Mouse (Mus musculus) CH12.LX (cell line): ENCODE data around the gene Actn4. TPM values are rescaled to one million over a fixed set of nuclear protein-coding genes. Genes with fewer than 3 reads are reported as not detected.
A peak's percentile ranks its signal among the peaks of the same experiment; 100 is the strongest.

Experiments
- DNase-seq: peaks from one replicate; pipeline ENCODE4 v3.0.0-alpha.2; 2013; ENCODE audit errors: extremely low read depth
- H3K27ac ChIP-seq: 2 replicates; pipeline ENCODE4 v1.5.1; 2012; ENCODE audit warnings: low read depth, mild to moderate bottlenecking, control low read depth, moderate library complexity; ENCODE audit not compliant: insufficient read depth
- H3K27me3 ChIP-seq: replicated peaks from 2 replicates; pipeline ENCODE3; 2012; ENCODE audit warnings: inconsistent platforms
- H3K36me3 ChIP-seq, 2 experiments: replicated peaks in 1 of 2; 2 replicates each; pipeline versions ENCODE3 to v1.6.1; 2012; ENCODE audit warnings: inconsistent platforms in 1 of 2, low read length in 1 of 2, mild to moderate bottlenecking in 1 of 2, mixed read lengths in 1 of 2, moderate library complexity in 1 of 2; ENCODE audit not compliant: control insufficient read depth in 1 of 2, insufficient read depth in 1 of 2
- H3K4me1 ChIP-seq, 2 experiments: 2 replicates each; pipeline ENCODE4 v1.6.1; 2012; ENCODE audit warnings: inconsistent platforms in 1 of 2, moderate library complexity in 1 of 2; ENCODE audit not compliant: insufficient read depth in 2 of 2, control insufficient read depth in 1 of 2
- H3K4me2 ChIP-seq: 2 replicates; pipeline ENCODE4 v1.6.1; 2012; ENCODE audit warnings: low read depth, mild to moderate bottlenecking, control low read depth; ENCODE audit not compliant: poor library complexity, insufficient read depth, severe bottlenecking
- H3K4me3 ChIP-seq, 3 experiments: fragments of 150-350 bp in 1 of 3; sonication (generic) in 1 of 3; replicated peaks in 1 of 3; 2 replicates each; pipeline versions ENCODE3 to v1.5.1; 2011 to 2012; ENCODE audit warnings: low read depth in 2 of 3, low read length in 2 of 3, mild to moderate bottlenecking in 2 of 3, moderate library complexity in 2 of 3, control low read depth in 1 of 3, improper control_type of control experiment in 1 of 3, inconsistent platforms in 1 of 3, mixed read lengths in 1 of 3; ENCODE audit not compliant: poor library complexity in 1 of 3
- H3K79me2 ChIP-seq: replicated peaks from 2 replicates; pipeline ENCODE4 v1.6.1; 2012; ENCODE audit warnings: mild to moderate bottlenecking, moderate library complexity; ENCODE audit not compliant: control insufficient read depth, poor library complexity, insufficient read depth, severe bottlenecking; ENCODE audit errors: extremely low read depth
- H3K9ac ChIP-seq: 2 replicates; pipeline ENCODE4 v1.6.1; 2012; ENCODE audit warnings: low read depth, mild to moderate bottlenecking, control low read depth, moderate library complexity; ENCODE audit not compliant: insufficient read depth
- H3K9me3 ChIP-seq: replicated peaks from 2 replicates; pipeline ENCODE3; 2012; ENCODE audit warnings: low read length, inconsistent platforms, mixed read lengths
- BHLHE40 ChIP-seq: IDR thresholded peaks from 2 replicates; pipeline ENCODE4 v1.6.1; 2011; ENCODE audit warnings: mild to moderate bottlenecking, low read depth, low read length, improper control_type of control experiment
- CHD1 ChIP-seq: IDR thresholded peaks from 2 replicates; pipeline ENCODE4 v1.6.1; 2012; ENCODE audit warnings: low read depth, low read length, improper control_type of control experiment, inconsistent platforms
- CHD2 ChIP-seq: IDR thresholded peaks from 2 replicates; pipeline ENCODE4 v1.6.1; 2011; ENCODE audit warnings: low read length, improper control_type of control experiment
- CTCF ChIP-seq, 2 experiments: IDR thresholded peaks in 1 of 2; conservative IDR thresholded peaks in 1 of 2; 2 replicates each; pipeline ENCODE4 v1.5.1; 2011 to 2012; ENCODE audit warnings: low read depth in 2 of 2, low read length in 2 of 2, improper control_type of control experiment in 1 of 2, inconsistent platforms in 1 of 2, mild to moderate bottlenecking in 1 of 2, moderate library complexity in 1 of 2
- E2F4 ChIP-seq: IDR thresholded peaks from 2 replicates; pipeline ENCODE4 v1.6.1; 2011; ENCODE audit warnings: low read depth, low read length, improper control_type of control experiment; ENCODE audit not compliant: insufficient replicate concordance
- ELF1 ChIP-seq: IDR thresholded peaks from 2 replicates; pipeline ENCODE4 v1.6.1; 2014; ENCODE audit warnings: low read depth, mild to moderate bottlenecking, inconsistent platforms, low read length, improper control_type of control experiment
- ETS1 ChIP-seq: conservative IDR thresholded peaks from 2 replicates; pipeline ENCODE4 v1.6.1; 2012; ENCODE audit warnings: low read depth, mild to moderate bottlenecking, inconsistent platforms, low read length, improper control_type of control experiment, moderate library complexity
- HCFC1 ChIP-seq: IDR thresholded peaks from 2 replicates; pipeline ENCODE4 v1.6.1; 2012; ENCODE audit warnings: low read depth, mild to moderate bottlenecking, inconsistent platforms, low read length, improper control_type of control experiment
- KAT2A ChIP-seq: IDR thresholded peaks from 2 replicates; pipeline ENCODE4 v1.6.1; 2012; ENCODE audit warnings: low read length, improper control_type of control experiment, inconsistent platforms; ENCODE audit not compliant: insufficient replicate concordance
- MAFK ChIP-seq: IDR thresholded peaks from 2 replicates; pipeline ENCODE4 v1.6.1; 2011; ENCODE audit warnings: low read length, improper control_type of control experiment; ENCODE audit not compliant: insufficient replicate concordance
- MAX ChIP-seq: IDR thresholded peaks from 2 replicates; pipeline ENCODE4 v1.6.1; 2011; ENCODE audit warnings: low read length, improper control_type of control experiment
- MAZ ChIP-seq: IDR thresholded peaks from 2 replicates; pipeline ENCODE4 v1.6.1; 2012; ENCODE audit warnings: low read depth, mild to moderate bottlenecking, inconsistent platforms, low read length, improper control_type of control experiment, moderate library complexity
- MEF2A ChIP-seq: IDR thresholded peaks from 2 replicates; pipeline ENCODE4 v1.6.1; 2014; ENCODE audit warnings: low read depth, mild to moderate bottlenecking, inconsistent platforms, low read length, improper control_type of control experiment, borderline replicate concordance
- MXI1 ChIP-seq: IDR thresholded peaks from 2 replicates; pipeline ENCODE4 v1.6.1; 2011; ENCODE audit warnings: mild to moderate bottlenecking, low read depth, low read length, improper control_type of control experiment
- MYC ChIP-seq: IDR thresholded peaks from 2 replicates; pipeline ENCODE4 v1.6.1; 2011; ENCODE audit warnings: low read depth, mild to moderate bottlenecking, improper control_type of control experiment, low read length
- NELFE ChIP-seq: IDR thresholded peaks from 2 replicates; pipeline ENCODE4 v1.6.1; 2011; ENCODE audit warnings: low read depth, low read length, improper control_type of control experiment
- PAX5 ChIP-seq: IDR thresholded peaks from 2 replicates; pipeline ENCODE4 v1.6.1; 2012; ENCODE audit warnings: low read length, inconsistent platforms, mixed read lengths
- POLR2A ChIP-seq: IDR thresholded peaks from 2 replicates; pipeline ENCODE4 v1.6.1; 2011; ENCODE audit warnings: low read depth, mild to moderate bottlenecking, improper control_type of control experiment, low read length
- POLR2AphosphoS2 ChIP-seq: IDR thresholded peaks from 2 replicates; pipeline ENCODE4 v1.6.1; 2011; ENCODE audit warnings: low read depth, low read length, improper control_type of control experiment
- RAD21 ChIP-seq: IDR thresholded peaks from 2 replicates; pipeline ENCODE4 v1.6.1; 2011; ENCODE audit warnings: low read depth, mild to moderate bottlenecking, low read length, improper control_type of control experiment, moderate library complexity
- RCOR1 ChIP-seq: conservative IDR thresholded peaks from 2 replicates; pipeline ENCODE4 v1.6.1; 2012; ENCODE audit warnings: low read depth, mild to moderate bottlenecking, inconsistent platforms, low read length, improper control_type of control experiment
- SIN3A ChIP-seq: IDR thresholded peaks from 2 replicates; pipeline ENCODE4 v1.6.1; 2012; ENCODE audit warnings: low read length, improper control_type of control experiment, inconsistent platforms
- SMC3 ChIP-seq: IDR thresholded peaks from 2 replicates; pipeline ENCODE4 v1.6.1; 2011; ENCODE audit warnings: low read depth, low read length, improper control_type of control experiment
- TCF12 ChIP-seq: IDR thresholded peaks from 2 replicates; pipeline ENCODE4 v1.6.1; 2014; ENCODE audit warnings: low read depth, mild to moderate bottlenecking, inconsistent platforms, low read length, improper control_type of control experiment
- UBTF ChIP-seq: IDR thresholded peaks from 2 replicates; pipeline ENCODE4 v1.6.1; 2012; ENCODE audit warnings: low read depth, mild to moderate bottlenecking, inconsistent platforms, low read length, improper control_type of control experiment, moderate library complexity
- USF2 ChIP-seq: conservative IDR thresholded peaks from 2 replicates; pipeline ENCODE4 v1.6.1; 2011; ENCODE audit warnings: low read depth, low read length, improper control_type of control experiment
- ZC3H11A ChIP-seq: IDR thresholded peaks from 2 replicates; pipeline ENCODE4 v1.6.1; 2012; ENCODE audit warnings: low read depth, mild to moderate bottlenecking, inconsistent platforms, low read length, improper control_type of control experiment
- ZMIZ1 ChIP-seq: IDR thresholded peaks from 2 replicates; pipeline ENCODE4 v1.6.1; 2012; ENCODE audit warnings: low read depth, mild to moderate bottlenecking, inconsistent platforms, low read length, improper control_type of control experiment
- ZNF384 ChIP-seq: IDR thresholded peaks from 2 replicates; pipeline ENCODE4 v1.6.1; 2012; ENCODE audit warnings: low read depth, low read length, improper control_type of control experiment, inconsistent platforms
- dilution Hi-C: fragments of 300-500 bp; cut with MboI; formaldehyde crosslinking; loops from 2 replicates; pipeline ENCODE4 v1.14.3; 2020; ENCODE audit warnings: low sequenced_read_pairs; ENCODE audit not compliant: extremely low pct_unique_long_range_greater_than_20kb, extremely low pct_ligation_motif_present
- in situ Hi-C: fragments of 300-500 bp; cut with MboI; formaldehyde crosslinking; loops from 3 replicates; pipeline ENCODE4 v1.14.3; 2019; ENCODE audit warnings: low sequenced_read_pairs, low pct_ligation_motif_present, low pct_unique_long_range_greater_than_20kb, mixed read lengths
- polyA plus RNA-seq: library from polyadenylated mRNA; unstranded; fragments of >175 nt; gene quantifications from 2 replicates; pipeline ENCODE4 v1.2.1, GENCODE M21; 2012; ENCODE audit warnings: low read depth; ENCODE audit not compliant: insufficient read length
- total RNA-seq, 2 experiments: library from RNA; depleted of rRNA; stranded (reverse); fragments of 300-350 nt in 1 of 2; fragments of >200 nt in 1 of 2; gene quantifications; 2 replicates each; pipeline ENCODE4 v1.2.3; 2012 to 2014

Gene Actn4
- total and polyA plus RNA-seq, 3 experiments, result 56.9 to 145 (median 63.4) TPM

DNA sequence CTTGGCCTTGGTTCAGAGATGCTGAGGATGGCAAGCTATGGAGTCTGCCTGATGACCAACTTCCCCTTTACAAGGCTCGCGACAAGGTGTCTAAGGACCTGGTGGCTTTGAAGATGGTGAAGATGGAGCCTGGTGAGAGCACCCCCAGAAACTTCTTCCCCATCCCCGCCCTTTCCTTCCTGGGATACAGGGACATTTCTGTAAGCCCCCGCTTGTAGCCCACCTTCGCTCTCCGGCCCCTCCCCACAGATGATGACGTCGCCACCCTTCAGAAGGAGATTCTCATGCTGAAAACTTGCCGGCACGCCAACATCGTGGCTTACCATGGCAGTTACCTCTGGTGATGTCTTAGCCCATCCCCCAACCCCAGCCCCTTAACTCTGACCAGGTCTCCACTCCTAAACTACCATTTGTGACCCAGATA, 21.0 kb upstream of the Actn4 start:
- no peaks in the 10 kb centered on the region for H3K9me3 ChIP-seq
- peaks cover 44 to 55% of the 10 kb centered on the region in 2 experiments for H3K36me3 ChIP-seq
- H3K27ac ChIP-seq, result peak overlapping the region; percentile 98
- H3K4me2 ChIP-seq, result peak overlapping the region; percentile 70
- peaks cover 61% of the 10 kb centered on the region for H3K79me2 ChIP-seq
- in situ Hi-C loops, result no loop called here
- peak; percentile 67 for DNase-seq
- peak overlapping the region; percentile 94 for H3K9ac ChIP-seq
- H3K27me3 ChIP-seq, result no peaks in the 10 kb centered on the region
- dilution Hi-C loops, result no loop called here
- peaks cover 21 to 44% of the 10 kb centered on the region in 2 experiments for H3K4me1 ChIP-seq
- TF ChIP-seq BHLHE40 (peak; percentile 56; the same call in 1 of the 2 replicates), POLR2AphosphoS2 (no peak), NELFE (no peak), MXI1 (peak; percentile 91), TCF12 (peak; percentile 54; the same call in 1 of the 2 replicates), CHD2 (peak; percentile 75), MYC (peak; percentile 77; the same call in 1 of the 2 replicates)
- peak overlapping the region; percentile 84 to 99 (median 97) for H3K4me3 ChIP-seq

GRCm38 (mm10) chr7:28982274-28983013, 20.3 kb upstream of the Actn4 start:
- Histone ChIP-seq H3K36me3 (peaks cover 44 to 55% of the 10 kb centered on the region in 2 experiments), H3K9ac (peak overlapping the region; percentile 94), H3K4me1 (peaks cover 21 to 43% of the 10 kb centered on the region in 2 experiments), H3K4me3 (peak overlapping the region; percentile 84 to 99 (median 97)), H3K79me2 (peaks cover 61% of the 10 kb centered on the region), H3K4me2 (peak overlapping the region; percentile 33), H3K27ac (peak overlapping the region; percentile 98), H3K9me3 (no peaks in the 10 kb centered on the region), H3K27me3 (no peaks in the 10 kb centered on the region)
- dilution Hi-C loops (no loop called here), in situ Hi-C loops (no loop called here)
- DNase-seq, result peak; percentile 99
- TF ChIP-seq MAFK (peak; percentile 68; the same call in 1 of the 2 replicates), UBTF (peak; percentile 73; the same call in 1 of the 2 replicates), MXI1 (peak; percentile 88), CHD1 (no peak; the same call in 1 of the 2 replicates), MAZ (peak; percentile 96), CTCF (conservative IDR thresholded peaks at IDR 0.05 in 1 of 2, IDR thresholded peaks at IDR 0.05 in 1 of 2; ENCODE audit: low read depth in 2 of 2, low read length in 2 of 2) (no peak), KAT2A (0 out of 2 replicates have a peak, but pooled peaks have one; percentile 78), MEF2A (peak; percentile 96), ZMIZ1 (peak; percentile 90), ZNF384 (peak; percentile 75), TCF12 (peak; percentile 96), MAX (peak; percentile 80), PAX5 (no peak), USF2 (no peak), SIN3A (peak; percentile 91), ZC3H11A (no peak), SMC3 (no peak; the same call in none of the 2 replicates), ELF1 (peak; percentile 67; the same call in 1 of the 2 replicates), E2F4 (peak; percentile 77; the same call in 1 of the 2 replicates), NELFE (peak; percentile 66), RCOR1 (peak; percentile 73), MYC (peak; percentile 72), ETS1 (peak; percentile 88), RAD21 (no peak; the same call in none of the 2 replicates), HCFC1 (peak; percentile 60), CHD2 (peak; percentile 84), POLR2AphosphoS2 (peak; percentile 87), POLR2A (peak; percentile 77)
